Mouse (Mus musculus): Measurements from ENCODE around the gene Cenpq. TPM values are rescaled to one million over a fixed set of nuclear protein-coding genes. Genes with fewer than 3 reads are reported as not detected.

Cenpq gene
- total RNA-seq, 2 experiments from 2014 or later = 4.5 to 4.7 TPM

DNA sequence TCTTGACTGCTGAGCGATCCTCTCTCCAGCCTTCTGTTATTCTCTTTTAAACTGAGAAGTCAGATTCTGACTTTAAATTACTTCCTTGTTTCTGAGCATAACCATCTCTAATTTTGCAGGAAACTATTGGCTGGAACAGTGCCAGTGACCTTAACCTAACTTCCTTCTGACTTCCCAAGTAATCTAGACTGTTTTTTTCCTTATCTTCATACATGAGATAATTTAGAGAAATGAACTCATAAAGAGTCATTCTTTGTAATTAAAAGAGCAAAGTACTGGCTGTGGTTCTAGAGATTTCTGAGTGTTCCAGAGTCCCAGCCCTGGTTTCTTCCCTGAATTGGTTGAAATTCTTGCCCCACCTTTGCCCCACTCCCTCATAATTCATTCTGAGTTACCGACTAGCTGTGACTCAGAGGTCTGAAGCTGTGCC lies 61.2 kb downstream of the Cenpq start:
- intact Hi-C loops (cut with DNase I; ENCODE audit: low total_unique reads) = no loop called here
- DNase-seq = no peak

Other genes starting within 250 kb of the Cenpq start
- gene Esp1, start 207.9 kb downstream of the Cenpq start, total RNA-seq (2021) = not detected
- not detected for gene Crisp2, start 128.0 kb downstream of the Cenpq start, total RNA-seq (2021)
- gene Rhag, start 123.9 kb downstream of the Cenpq start, total RNA-seq (2021) = not detected
- under 1 TPM; 0.08 to 0.31 TPM for gene 9130008F23Rik, start 54.5 kb downstream of the Cenpq start, total RNA-seq (2021)
- not detected for gene Glyatl3, start 20.7 kb downstream of the Cenpq start, total RNA-seq (2021)
- gene Mut, start 362 bp downstream of the Cenpq start, total RNA-seq (2021) = 10 to 100 TPM; 51.1 to 54.8 TPM

Measured in gastrocnemius, postnatal 14 days (tissue).